Mouse (Mus musculus): Measurements from ENCODE around the gene Rai14. TPM values are rescaled to one million over a fixed set of nuclear protein-coding genes. Genes with fewer than 3 reads are reported as not detected.

The Rai14 gene
- total and polyA plus RNA-seq, 3 experiments: not detected

DNA sequence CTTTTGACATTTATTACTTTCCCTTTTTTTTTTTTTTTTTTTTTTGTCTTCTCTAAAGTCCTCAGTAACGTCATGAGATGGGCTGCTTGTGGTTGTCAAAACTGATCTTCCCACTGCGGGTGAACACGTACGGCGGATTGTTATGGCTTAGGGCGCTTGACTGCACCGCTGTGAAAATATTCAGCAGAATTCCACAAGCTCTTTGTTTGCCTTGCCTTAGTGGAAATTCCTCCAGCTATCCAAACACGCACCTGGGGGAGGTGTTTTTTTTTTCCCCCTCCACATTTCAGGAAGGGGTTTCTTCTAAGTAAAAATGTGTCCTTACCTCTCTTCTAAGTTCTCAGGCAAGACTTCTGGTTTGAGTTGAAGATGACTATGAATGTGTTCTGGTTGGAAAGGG, 6.2 kb upstream of the Rai14 start:
- TF ChIP-seq ETS1 (IDR thresholded peaks at IDR 0.05; ENCODE audit: low read depth, low read length) (no peak), RAD21 (IDR thresholded peaks at IDR 0.05; ENCODE audit: low read depth, low read length) (no peak), SMC3 (IDR thresholded peaks at IDR 0.05; ENCODE audit: low read depth, low read length) (no peak), SIN3A (IDR thresholded peaks at IDR 0.05; ENCODE audit: low read length) (no peak)
- Histone ChIP-seq H3K9ac (ENCODE audit: control insufficient read depth, low read depth, low read length, poor library complexity, severe bottlenecking) (no peak overlapping the region), H3K36me3 (ENCODE audit: control insufficient read depth in 1 of 2, insufficient read depth in 2 of 2, low read length in 2 of 2) (no peaks in the 10 kb centered on the region), H3K4me1 (ENCODE audit: control insufficient read depth in 1 of 2, insufficient read depth in 2 of 2, low read length in 2 of 2) (no peaks in the 10 kb centered on the region), H3K4me3 (ENCODE audit: control insufficient read depth in 1 of 2, insufficient read depth in 1 of 2, low read depth in 2 of 2, low read length in 2 of 2) (no peak overlapping the region), H3K9me3 (replicated peaks; ENCODE audit: insufficient read depth, low read length) (no peaks in the 10 kb centered on the region), H3K27me3 (ENCODE audit: control insufficient read depth in 1 of 2, insufficient read depth in 2 of 2, low read length in 2 of 2) (no peaks in the 10 kb centered on the region), H3K27ac (ENCODE audit: control insufficient read depth, low read depth, low read length) (no peak overlapping the region), H3K79me2 (ENCODE audit: control insufficient read depth, insufficient read depth, low read length, poor library complexity) (no peaks in the 10 kb centered on the region)
- DNase-seq (ENCODE audit: low read depth, low spot score): no peak

DNA sequence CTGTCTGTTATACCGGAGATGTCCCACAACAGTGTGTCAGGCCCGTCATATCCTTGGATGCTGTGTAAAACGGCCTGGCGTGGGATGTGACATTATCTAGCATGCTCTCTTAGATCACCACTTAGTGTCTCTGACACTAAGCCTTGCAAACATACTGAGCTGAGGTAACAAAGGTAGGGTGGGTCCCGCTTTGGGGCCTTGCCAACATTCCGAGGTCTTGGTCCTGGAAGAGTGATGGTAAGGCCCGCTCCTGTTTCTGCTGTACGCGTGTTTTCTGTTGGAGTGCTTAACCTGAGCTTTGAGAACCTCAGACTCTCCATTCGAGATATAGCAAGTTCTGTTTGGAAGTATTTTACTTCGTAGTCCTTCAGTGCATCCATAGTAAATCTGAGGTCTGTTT, 5.8 kb upstream of the Rai14 start:
- Histone ChIP-seq H3K27me3 (ENCODE audit: control insufficient read depth in 1 of 2, insufficient read depth in 2 of 2, low read length in 2 of 2) (no peaks in the 10 kb centered on the region), H3K79me2 (ENCODE audit: control insufficient read depth, insufficient read depth, low read length, poor library complexity) (no peaks in the 10 kb centered on the region), H3K27ac (ENCODE audit: control insufficient read depth, low read depth, low read length) (no peak overlapping the region), H3K4me3 (ENCODE audit: control insufficient read depth in 1 of 2, insufficient read depth in 1 of 2, low read depth in 2 of 2, low read length in 2 of 2) (no peak overlapping the region), H3K36me3 (ENCODE audit: control insufficient read depth in 1 of 2, insufficient read depth in 2 of 2, low read length in 2 of 2) (no peaks in the 10 kb centered on the region), H3K4me1 (ENCODE audit: control insufficient read depth in 1 of 2, insufficient read depth in 2 of 2, low read length in 2 of 2) (no peaks in the 10 kb centered on the region), H3K9ac (ENCODE audit: control insufficient read depth, low read depth, low read length, poor library complexity, severe bottlenecking) (no peak overlapping the region), H3K9me3 (replicated peaks; ENCODE audit: insufficient read depth, low read length) (no peaks in the 10 kb centered on the region)
- no peak for DNase-seq (ENCODE audit: low read depth, low spot score)
- TF ChIP-seq CTCF (IDR thresholded peaks at IDR 0.05 in 2 of 3, conservative IDR thresholded peaks at IDR 0.05 in 1 of 3; ENCODE audit: control insufficient read depth in 1 of 3, insufficient read depth in 1 of 3, low read depth in 2 of 3, low read length in 3 of 3, poor library complexity in 1 of 3, severe bottlenecking in 1 of 3) (no peak), ETS1 (IDR thresholded peaks at IDR 0.05; ENCODE audit: low read depth, low read length) (no peak), POLR2AphosphoS2 (IDR thresholded peaks at IDR 0.05; ENCODE audit: low read length) (no peak), MEF2A (IDR thresholded peaks at IDR 0.05; ENCODE audit: extremely low read depth, insufficient replicate concordance, low read depth, low read length, poor library complexity, severe bottlenecking) (no peak), ZKSCAN1 (IDR thresholded peaks at IDR 0.05; ENCODE audit: low read depth, low read length) (no peak), POLR2A (IDR thresholded peaks at IDR 0.05; ENCODE audit: control insufficient read depth in 1 of 2, insufficient read depth in 1 of 2, low read depth in 1 of 2, low read length in 2 of 2, poor library complexity in 1 of 2) (no peak), EP300 (IDR thresholded peaks at IDR 0.05; ENCODE audit: low read depth in 1 of 2, low read length in 2 of 2) (no peak), MXI1 (IDR thresholded peaks at IDR 0.05; ENCODE audit: low read depth, low read length) (no peak), ELF1 (IDR thresholded peaks at IDR 0.05; ENCODE audit: low read depth, low read length) (no peak)

- Histone ChIP-seq H3K4me1 (ENCODE audit: control insufficient read depth in 1 of 2, insufficient read depth in 2 of 2, low read length in 2 of 2) (no peaks in the 10 kb centered on the region), H3K27me3 (ENCODE audit: control insufficient read depth in 1 of 2, insufficient read depth in 2 of 2, low read length in 2 of 2) (no peaks in the 10 kb centered on the region), H3K36me3 (ENCODE audit: control insufficient read depth in 1 of 2, insufficient read depth in 2 of 2, low read length in 2 of 2) (no peaks in the 10 kb centered on the region), H3K27ac (ENCODE audit: control insufficient read depth, low read depth, low read length) (no peak overlapping the region), H3K79me2 (ENCODE audit: control insufficient read depth, insufficient read depth, low read length, poor library complexity) (no peaks in the 10 kb centered on the region), H3K9me3 (replicated peaks; ENCODE audit: insufficient read depth, low read length) (no peaks in the 10 kb centered on the region), H3K9ac (ENCODE audit: control insufficient read depth, low read depth, low read length, poor library complexity, severe bottlenecking) (no peak overlapping the region), H3K4me3 (ENCODE audit: control insufficient read depth in 1 of 2, insufficient read depth in 1 of 2, low read depth in 2 of 2, low read length in 2 of 2) (no peak overlapping the region)
- DNase-seq (ENCODE audit: low read depth, low spot score): no peak
- TF ChIP-seq RCOR1 (IDR thresholded peaks at IDR 0.05; ENCODE audit: low read depth, low read length) (no peak), KAT2A (conservative IDR thresholded peaks at IDR 0.05; ENCODE audit: low read depth, low read length) (no peak), POLR2AphosphoS2 (IDR thresholded peaks at IDR 0.05; ENCODE audit: low read length) (no peak), ZKSCAN1 (IDR thresholded peaks at IDR 0.05; ENCODE audit: low read depth, low read length) (no peak), CHD1 (IDR thresholded peaks at IDR 0.05; ENCODE audit: low read depth, low read length) (no peak), USF1 (IDR thresholded peaks at IDR 0.05; ENCODE audit: low read depth, low read length) (no peak), RAD21 (IDR thresholded peaks at IDR 0.05; ENCODE audit: low read depth, low read length) (no peak), GABPA (IDR thresholded peaks at IDR 0.05; ENCODE audit: low read depth, low read length) (no peak), MEF2A (IDR thresholded peaks at IDR 0.05; ENCODE audit: extremely low read depth, insufficient replicate concordance, low read depth, low read length, poor library complexity, severe bottlenecking) (no peak)
Measured at GRCm38 (mm10) chr15:10719511-10719910, 5.1 kb upstream of the Rai14 start.

Data from MEL (cell line).